Mouse (Mus musculus) midbrain, embryonic 13.5 days (tissue): ENCODE results near the gene Thap12. TPM values are rescaled to one million over a fixed set of nuclear protein-coding genes. Genes with fewer than 3 reads are reported as not detected.
A peak's percentile ranks its signal among the peaks of the same experiment; 100 is the strongest.

ENCODE experiments used
- ATAC-seq: fragments of 200-750 bp; cut with Nextera tagmentation; 2 replicates; pipeline ENCODE4 v1.8.0; 2017; ENCODE audit warnings: mild to moderate bottlenecking, moderate TSS enrichment, moderate library complexity
- H3K27ac ChIP-seq: fragments of 300-500 bp; sonication (generic); 2 replicates; pipeline ENCODE4 v1.5.1; 2015; ENCODE audit warnings: inconsistent platforms, mild to moderate bottlenecking, moderate library complexity
- H3K27me3 ChIP-seq: fragments of 300-500 bp; sonication (generic); 2 replicates; pipeline ENCODE4 v1.6.1; 2015; ENCODE audit warnings: mild to moderate bottlenecking, inconsistent platforms
- H3K36me3 ChIP-seq: fragments of 300-500 bp; sonication (generic); 2 replicates; pipeline ENCODE4 v1.6.1; 2015; ENCODE audit warnings: mild to moderate bottlenecking, inconsistent platforms
- H3K4me1 ChIP-seq: fragments of 300-500 bp; sonication (generic); replicated peaks from 2 replicates; pipeline ENCODE4 v1.6.1; 2015; ENCODE audit warnings: inconsistent platforms
- H3K4me2 ChIP-seq: fragments of 300-500 bp; sonication (generic); replicated peaks from 2 replicates; pipeline ENCODE4 v1.6.1; 2015; ENCODE audit warnings: moderate library complexity, mild to moderate bottlenecking, inconsistent platforms
- H3K4me3 ChIP-seq: fragments of 300-500 bp; sonication (generic); replicated peaks from 2 replicates; pipeline ENCODE4 v1.5.1; 2015; ENCODE audit warnings: mild to moderate bottlenecking, inconsistent platforms
- H3K9ac ChIP-seq: fragments of 300-500 bp; sonication (generic); replicated peaks from 2 replicates; pipeline ENCODE4 v1.6.1; 2015; ENCODE audit warnings: mild to moderate bottlenecking, inconsistent platforms
- H3K9me3 ChIP-seq: fragments of 300-500 bp; sonication (generic); 2 replicates; pipeline ENCODE4 v1.6.1; 2016; ENCODE audit warnings: mild to moderate bottlenecking, inconsistent platforms
- WGBS: fragments of 180-500 bp; shearing (Covaris S2); methylation state at CpG from one replicate; pipeline ENCODE4 v1.1.7; 2015; 5-methylcytosine and 5-hydroxymethylcytosine counted together
- polyA plus RNA-seq: library from polyadenylated mRNA; unstranded; fragments of >200 nt; fragmentation: Nextera tagmentation; extraction: Ambion mirVana; gene quantifications from 2 replicates; pipeline ENCODE4 v1.2.1, GENCODE M21; 2015

Thap12 gene
- 48.9 and 52.2 TPM in 2 replicates for polyA plus RNA-seq

- H3K4me2 ChIP-seq = peak within 1 kb of the TSS; percentile 75
- no peaks in the 10 kb centered on the region for H3K36me3 ChIP-seq
- H3K27ac ChIP-seq = peak within 1 kb of the TSS; percentile 86
- no peaks in the 10 kb centered on the region for H3K9me3 ChIP-seq
- H3K4me1 ChIP-seq = peaks cover 29% of the 10 kb centered on the region
- H3K4me3 ChIP-seq = peak within 1 kb of the TSS; percentile 97
- no peaks in the 10 kb centered on the region for H3K27me3 ChIP-seq
- ATAC-seq = peak; percentile 99
- 3% methylated on average over 65 of the region's 65 CpGs for WGBS
- peak within 1 kb of the TSS; percentile 96 for H3K9ac ChIP-seq
These were observed at the start of gene Thap12 for GRCm38 (mm10) chr7:98702283-98703240. Thap12 (plus strand) TSS chr7:98703103.

DNA sequence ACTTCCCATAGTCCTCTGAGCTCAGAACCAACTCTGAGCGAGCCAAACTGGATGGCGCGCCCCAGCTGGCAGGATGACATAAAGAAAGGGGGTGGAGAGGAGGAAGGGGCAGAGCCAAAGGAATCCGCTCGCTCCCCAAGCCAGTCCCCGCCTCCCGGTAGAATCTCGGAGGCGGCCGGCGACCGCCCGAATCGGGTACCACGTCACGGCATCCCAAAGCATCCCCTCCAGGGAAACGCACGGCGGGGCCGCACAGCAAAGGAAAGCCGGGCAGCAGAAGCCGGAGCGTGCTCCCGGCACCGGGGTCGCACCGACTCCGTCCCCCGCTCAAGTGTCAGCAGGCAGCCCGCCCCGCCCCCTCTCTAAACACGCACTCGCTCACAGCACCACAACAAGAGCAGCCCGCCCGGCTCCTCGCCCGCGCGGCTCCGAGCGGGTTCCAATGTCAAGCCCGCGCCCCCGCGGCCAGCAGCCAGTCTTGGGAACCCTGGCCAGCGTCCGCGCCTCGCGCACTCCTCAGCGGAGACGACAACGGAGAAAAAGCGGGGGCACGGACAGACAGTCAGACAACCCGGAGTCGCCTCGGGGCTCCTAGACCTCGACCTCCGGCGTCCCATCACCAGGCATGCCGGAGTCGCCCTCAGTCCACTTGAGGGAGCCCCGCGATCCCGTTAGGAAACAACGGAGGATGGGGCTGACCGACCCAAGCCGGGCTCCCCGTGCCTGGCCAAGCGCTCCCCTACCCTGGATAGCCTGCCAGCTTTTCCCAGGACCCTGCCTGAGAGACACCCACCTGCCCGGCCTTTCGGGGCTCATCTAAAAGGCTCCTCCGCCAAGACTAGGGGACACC lies 47.0 kb upstream of the Thap12 start:
- Histone ChIP-seq H3K27me3 (no peaks in the 10 kb centered on the region), H3K36me3 (peaks cover 11% of the 10 kb centered on the region), H3K9me3 (no peaks in the 10 kb centered on the region), H3K9ac (peak overlapping the region; percentile 89), H3K4me2 (peak overlapping the region; percentile 77), H3K4me3 (peak overlapping the region; percentile 86), H3K4me1 (peaks cover 44% of the 10 kb centered on the region), H3K27ac (peak overlapping the region; percentile 96)
- ATAC-seq = peak; percentile 87
- WGBS = 1% methylated on average over 53 of the region's 74 CpGs

GRCm38 (mm10) chr7:98656531-98657221 lies 46.2 kb upstream of the Thap12 start, which contains the start of gene Emsy:
Emsy (minus strand) TSS chr7:98656783.
- H3K4me2 ChIP-seq = peak within 1 kb of the TSS; percentile 77
- H3K4me3 ChIP-seq = peak within 1 kb of the TSS; percentile 86
- no peaks in the 10 kb centered on the region for H3K9me3 ChIP-seq
- H3K36me3 ChIP-seq = peaks cover 9% of the 10 kb centered on the region
- H3K27me3 ChIP-seq = no peaks in the 10 kb centered on the region
- H3K4me1 ChIP-seq = peaks cover 44% of the 10 kb centered on the region
- under 1% methylated on average over 42 of the region's 42 CpGs for WGBS
- peak; percentile 98 for ATAC-seq
- peak within 1 kb of the TSS; percentile 96 for H3K27ac ChIP-seq
- peak within 1 kb of the TSS; percentile 89 for H3K9ac ChIP-seq

GRCm38 (mm10) chr7:98665166-98665565 lies 37.7 kb upstream of the Thap12 start:
- Histone ChIP-seq H3K36me3 (no peaks in the 10 kb centered on the region), H3K9me3 (no peaks in the 10 kb centered on the region), H3K4me1 (no peaks in the 10 kb centered on the region), H3K4me3 (no peak overlapping the region), H3K27ac (no peak overlapping the region), H3K9ac (no peak overlapping the region), H3K27me3 (no peaks in the 10 kb centered on the region), H3K4me2 (no peak overlapping the region)
- WGBS = 64% methylated on average over 5 of the region's 5 CpGs
- no peak for ATAC-seq

- H3K4me2 ChIP-seq = no peak overlapping the region
- no peaks in the 10 kb centered on the region for H3K4me1 ChIP-seq
- ATAC-seq = no peak
- H3K27ac ChIP-seq = no peak overlapping the region
- H3K9ac ChIP-seq = no peak overlapping the region
- no peaks in the 10 kb centered on the region for H3K27me3 ChIP-seq
- no peak overlapping the region for H3K4me3 ChIP-seq
- no peaks in the 10 kb centered on the region for H3K36me3 ChIP-seq
- 82% methylated on average over 6 of the region's 6 CpGs for WGBS
- H3K9me3 ChIP-seq = no peaks in the 10 kb centered on the region
These were observed 37.2 kb upstream of the Thap12 start for GRCm38 (mm10) chr7:98665726-98666125.

GRCm38 (mm10) chr7:98667956-98668746 lies 34.8 kb upstream of the Thap12 start:
- H3K4me1 ChIP-seq = peaks cover 8% of the 10 kb centered on the region
- no peak overlapping the region for H3K4me3 ChIP-seq
- H3K36me3 ChIP-seq = no peaks in the 10 kb centered on the region
- H3K27me3 ChIP-seq = no peaks in the 10 kb centered on the region
- no peak for ATAC-seq
- no peak overlapping the region for H3K9ac ChIP-seq
- no peaks in the 10 kb centered on the region for H3K9me3 ChIP-seq
- H3K27ac ChIP-seq = no peak overlapping the region
- no peak overlapping the region for H3K4me2 ChIP-seq
- WGBS = 63% methylated on average over 6 of the region's 6 CpGs

GRCm38 (mm10) chr7:98670831-98671230 lies 32.1 kb upstream of the Thap12 start:
- Histone ChIP-seq H3K27ac (no peak overlapping the region), H3K9ac (no peak overlapping the region), H3K4me3 (no peak overlapping the region), H3K36me3 (no peaks in the 10 kb centered on the region), H3K4me1 (peaks cover 8% of the 10 kb centered on the region), H3K4me2 (no peak overlapping the region), H3K27me3 (no peaks in the 10 kb centered on the region), H3K9me3 (no peaks in the 10 kb centered on the region)
- 96% methylated on average over 4 of the region's 4 CpGs for WGBS
- ATAC-seq = no peak

DNA sequence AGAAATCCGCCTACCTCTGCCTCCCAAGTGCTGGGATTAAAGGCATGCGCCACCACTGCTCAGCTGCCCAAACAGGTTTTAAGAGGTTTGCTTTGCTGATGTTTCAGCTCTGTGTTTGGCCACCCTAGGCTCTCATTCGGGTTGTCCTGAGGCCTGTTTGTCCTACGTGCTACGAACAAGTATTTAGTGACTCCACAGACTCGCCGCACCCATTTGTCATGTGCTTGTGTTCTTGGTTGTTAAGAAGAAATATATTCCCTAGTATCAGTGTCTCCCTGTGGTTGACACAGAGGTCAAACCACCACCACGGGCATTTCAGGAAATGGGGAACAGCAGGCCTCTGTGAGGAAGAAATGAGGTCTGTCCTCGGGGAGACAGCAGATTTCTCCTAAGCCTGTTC lies 31.5 kb upstream of the Thap12 start:
- no peak overlapping the region for H3K4me3 ChIP-seq
- H3K9me3 ChIP-seq = no peaks in the 10 kb centered on the region
- no peak overlapping the region for H3K9ac ChIP-seq
- peaks cover 8% of the 10 kb centered on the region for H3K4me1 ChIP-seq
- no peak overlapping the region for H3K27ac ChIP-seq
- no peak for ATAC-seq
- no peak overlapping the region for H3K4me2 ChIP-seq
- H3K36me3 ChIP-seq = no peaks in the 10 kb centered on the region
- no peaks in the 10 kb centered on the region for H3K27me3 ChIP-seq
- 82% methylated on average over 9 of the region's 9 CpGs for WGBS

DNA sequence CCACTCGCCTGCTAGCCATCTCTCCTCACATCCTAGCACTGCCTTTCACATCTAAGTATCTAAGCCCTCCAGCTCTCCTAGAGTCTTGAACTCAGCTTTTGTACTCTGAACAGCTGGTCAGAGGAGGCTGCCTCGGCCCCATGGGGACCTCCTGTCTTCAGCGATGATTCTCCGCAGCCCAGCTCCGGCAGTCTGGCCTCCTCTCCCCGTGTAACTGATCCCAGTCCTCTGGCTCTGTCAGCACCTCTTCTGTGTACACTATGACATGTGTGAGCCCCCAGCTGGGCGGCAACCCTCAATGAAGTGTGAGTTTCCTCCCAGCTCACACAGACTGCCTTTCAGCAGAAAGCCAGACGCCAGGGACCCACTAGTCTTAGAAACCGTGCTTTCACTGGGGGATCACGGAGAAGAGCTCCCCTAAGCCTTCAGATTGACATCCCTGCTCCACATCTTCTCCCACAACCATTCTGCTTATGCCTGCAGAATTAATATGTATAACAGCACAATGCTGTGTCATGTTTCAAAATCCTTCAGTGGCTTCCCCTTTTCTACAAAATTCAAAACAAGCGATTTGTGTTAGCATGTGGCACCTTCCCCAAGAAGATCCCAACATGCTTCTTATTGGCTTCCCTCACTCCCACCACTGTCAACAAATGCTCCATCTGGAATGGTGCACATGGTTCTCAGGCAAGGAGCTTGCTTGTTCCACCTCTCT lies 30.5 kb upstream of the Thap12 start:
- WGBS = 61% methylated on average over 11 of the region's 11 CpGs
- H3K9me3 ChIP-seq = no peaks in the 10 kb centered on the region
- no peak overlapping the region for H3K9ac ChIP-seq
- H3K36me3 ChIP-seq = no peaks in the 10 kb centered on the region
- H3K4me2 ChIP-seq = no peak overlapping the region
- H3K27me3 ChIP-seq = no peaks in the 10 kb centered on the region
- H3K4me3 ChIP-seq = no peak overlapping the region
- no peak for ATAC-seq
- no peak overlapping the region for H3K27ac ChIP-seq
- peaks cover 8% of the 10 kb centered on the region for H3K4me1 ChIP-seq

DNA sequence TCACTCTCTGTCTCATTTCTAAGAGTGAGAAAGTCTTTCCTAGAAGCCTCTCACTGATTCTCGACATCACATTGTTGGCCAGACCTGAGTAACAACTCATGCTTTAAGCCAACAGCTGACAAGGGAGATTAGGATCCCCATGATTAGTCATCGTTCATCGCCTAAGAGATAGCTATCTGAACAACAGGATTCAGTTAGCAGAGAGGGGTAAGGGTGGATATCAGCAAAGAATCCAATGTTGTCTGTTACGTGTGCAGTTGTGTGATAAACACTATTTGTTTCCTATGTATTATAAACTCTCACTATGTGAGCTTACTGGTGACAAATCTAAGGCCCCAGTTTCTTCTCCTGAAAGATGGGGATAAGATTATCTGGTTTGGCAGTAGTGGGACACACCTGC lies 28.6 kb upstream of the Thap12 start:
- WGBS = 72% methylated on average over 4 of the region's 4 CpGs
- Histone ChIP-seq H3K36me3 (no peaks in the 10 kb centered on the region), H3K9ac (no peak overlapping the region), H3K4me1 (peaks cover 8% of the 10 kb centered on the region), H3K4me3 (no peak overlapping the region), H3K9me3 (no peaks in the 10 kb centered on the region), H3K27ac (no peak overlapping the region), H3K27me3 (no peaks in the 10 kb centered on the region), H3K4me2 (no peak overlapping the region)
- ATAC-seq = no peak
